Mouse (Mus musculus): ENCODE measurements around the gene Pou3f3. TPM values are rescaled to one million over a fixed set of nuclear protein-coding genes. Genes with fewer than 3 reads are reported as not detected.

The Pou3f3 gene
- total and polyA plus RNA-seq, 3 experiments: not detected

DNA sequence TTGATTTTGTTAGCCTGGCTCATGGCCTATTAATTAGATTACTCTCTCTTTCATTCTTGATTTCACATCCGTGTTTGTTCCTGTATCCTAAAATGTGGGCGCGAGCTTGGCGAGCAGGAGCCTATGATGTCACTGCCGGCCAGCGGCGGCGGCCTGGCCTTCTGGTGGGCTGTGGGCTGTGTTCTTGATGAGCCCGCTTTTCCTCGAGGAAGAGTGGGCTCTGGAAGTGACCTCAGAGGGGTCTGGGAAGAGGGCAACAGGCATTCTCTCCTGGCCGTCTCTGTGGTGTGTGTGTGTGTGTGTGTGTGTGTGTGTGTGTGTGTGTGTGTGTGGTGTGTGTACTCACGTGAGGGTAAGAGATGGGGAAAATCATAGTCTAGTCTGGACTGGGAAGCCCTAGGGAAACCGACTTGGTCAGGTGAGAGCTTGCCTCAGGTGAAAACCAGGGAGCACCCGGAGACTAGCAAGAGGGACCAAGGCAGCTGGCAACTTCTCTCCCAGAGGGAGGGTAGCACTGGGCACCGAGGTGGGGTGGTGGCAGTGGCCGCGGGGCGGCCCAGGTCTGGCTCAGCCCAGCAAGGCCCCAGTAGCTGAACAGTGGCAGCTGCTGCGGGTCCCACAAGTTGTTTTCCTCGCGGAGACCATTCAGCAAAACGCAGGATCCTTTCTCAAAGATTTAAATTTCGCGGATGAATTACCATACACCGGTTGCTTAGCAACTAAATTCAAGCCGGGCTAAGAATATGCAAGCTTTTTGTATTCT lies 8.5 kb downstream of the Pou3f3 start:
- Histone ChIP-seq H3K9me3 (replicated peaks; ENCODE audit: insufficient read depth, low read length) (no peaks in the 10 kb centered on the region), H3K4me3 (ENCODE audit: control insufficient read depth in 1 of 2, insufficient read depth in 1 of 2, low read depth in 2 of 2, low read length in 2 of 2) (no peak overlapping the region), H3K27me3 (ENCODE audit: control insufficient read depth in 1 of 2, insufficient read depth in 2 of 2, low read length in 2 of 2) (no peaks in the 10 kb centered on the region), H3K27ac (ENCODE audit: control insufficient read depth, low read depth, low read length) (no peak overlapping the region), H3K4me1 (ENCODE audit: control insufficient read depth in 1 of 2, insufficient read depth in 2 of 2, low read length in 2 of 2) (no peaks in the 10 kb centered on the region), H3K9ac (ENCODE audit: control insufficient read depth, low read depth, low read length, poor library complexity, severe bottlenecking) (no peak overlapping the region), H3K36me3 (ENCODE audit: control insufficient read depth in 1 of 2, insufficient read depth in 2 of 2, low read length in 2 of 2) (no peaks in the 10 kb centered on the region), H3K79me2 (ENCODE audit: control insufficient read depth, insufficient read depth, low read length, poor library complexity) (no peaks in the 10 kb centered on the region)
- TF ChIP-seq USF2 (IDR thresholded peaks at IDR 0.05; ENCODE audit: borderline replicate concordance in 1 of 2, insufficient read depth in 1 of 2, low read depth in 1 of 2, low read length in 2 of 2) (no peak), SMC3 (IDR thresholded peaks at IDR 0.05; ENCODE audit: low read depth, low read length) (no peak), HCFC1 (IDR thresholded peaks at IDR 0.05; ENCODE audit: low read depth, low read length) (no peak), JUND (IDR thresholded peaks at IDR 0.05; ENCODE audit: low read depth, low read length) (no peak), CHD2 (IDR thresholded peaks at IDR 0.05; ENCODE audit: low read length) (no peak), E2F4 (IDR thresholded peaks at IDR 0.05; ENCODE audit: borderline replicate concordance, low read depth, low read length) (no peak), USF1 (IDR thresholded peaks at IDR 0.05; ENCODE audit: low read depth, low read length) (no peak), MXI1 (IDR thresholded peaks at IDR 0.05; ENCODE audit: low read depth, low read length) (no peak), RAD21 (IDR thresholded peaks at IDR 0.05; ENCODE audit: low read depth, low read length) (no peak), SIN3A (IDR thresholded peaks at IDR 0.05; ENCODE audit: low read length) (no peak), NRF1 (IDR thresholded peaks at IDR 0.05; ENCODE audit: insufficient read depth, low read depth, low read length, poor library complexity, severe bottlenecking) (no peak), MAFK (IDR thresholded peaks at IDR 0.05; ENCODE audit: borderline replicate concordance, low read depth, low read length) (no peak), TAL1 (IDR thresholded peaks at IDR 0.05; ENCODE audit: low read length) (no peak), UBTF (IDR thresholded peaks at IDR 0.05; ENCODE audit: borderline replicate concordance, insufficient read depth, low read depth, low read length) (no peak)
- no peak for DNase-seq (ENCODE audit: low read depth, low spot score)

DNA sequence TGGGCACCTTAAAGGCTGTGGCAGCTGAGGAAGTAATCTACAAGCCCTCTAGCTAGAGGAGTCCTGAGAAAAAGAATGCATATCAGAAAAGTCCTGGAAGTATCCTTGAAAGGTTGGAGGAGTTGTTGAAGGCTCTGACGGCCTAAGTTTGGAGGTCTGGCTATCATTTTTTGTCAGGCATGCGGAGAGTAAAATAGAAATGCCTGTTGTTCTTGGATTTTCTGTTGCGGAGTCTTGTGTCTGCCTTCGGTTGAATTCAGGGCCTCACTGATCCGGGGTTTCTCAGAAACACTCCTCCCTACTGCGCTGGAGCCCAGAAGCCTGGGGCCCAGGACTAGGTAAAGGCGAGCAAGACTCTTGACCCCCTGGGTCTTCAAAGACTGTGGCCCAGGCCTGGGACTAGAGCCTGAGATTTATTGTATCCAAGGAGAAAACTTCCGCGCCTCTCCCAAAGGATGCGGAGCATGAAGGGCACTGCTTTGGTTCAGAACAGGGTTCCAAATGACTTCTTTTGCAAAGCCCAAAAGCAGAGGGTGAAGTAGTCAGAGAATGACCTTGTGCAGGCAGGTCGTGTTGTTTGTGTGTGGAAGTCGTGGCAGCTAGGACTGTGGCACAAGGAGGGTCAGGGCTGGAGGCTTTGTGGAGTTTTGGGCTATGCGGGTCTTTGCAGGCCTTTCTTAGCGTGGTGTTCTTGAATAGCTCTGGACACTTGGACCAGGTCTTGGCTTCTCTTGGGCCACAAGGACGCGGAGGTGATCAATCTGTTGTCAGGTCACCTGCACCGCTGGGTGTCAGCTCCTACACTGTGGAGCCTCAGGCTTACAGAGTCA lies 9.6 kb downstream of the Pou3f3 start:
- Histone ChIP-seq H3K9me3 (replicated peaks; ENCODE audit: insufficient read depth, low read length) (no peaks in the 10 kb centered on the region), H3K36me3 (ENCODE audit: control insufficient read depth in 1 of 2, insufficient read depth in 2 of 2, low read length in 2 of 2) (no peaks in the 10 kb centered on the region), H3K27ac (ENCODE audit: control insufficient read depth, low read depth, low read length) (no peak overlapping the region), H3K4me3 (ENCODE audit: control insufficient read depth in 1 of 2, insufficient read depth in 1 of 2, low read depth in 2 of 2, low read length in 2 of 2) (no peak overlapping the region), H3K9ac (ENCODE audit: control insufficient read depth, low read depth, low read length, poor library complexity, severe bottlenecking) (no peak overlapping the region), H3K79me2 (ENCODE audit: control insufficient read depth, insufficient read depth, low read length, poor library complexity) (no peaks in the 10 kb centered on the region), H3K4me1 (ENCODE audit: control insufficient read depth in 1 of 2, insufficient read depth in 2 of 2, low read length in 2 of 2) (no peaks in the 10 kb centered on the region), H3K27me3 (ENCODE audit: control insufficient read depth in 1 of 2, insufficient read depth in 2 of 2, low read length in 2 of 2) (no peaks in the 10 kb centered on the region)
- no peak for DNase-seq (ENCODE audit: low read depth, low spot score)
- no peak for TF ChIP-seq GABPA (IDR thresholded peaks at IDR 0.05; ENCODE audit: low read depth, low read length)
- TF ChIP-seq E2F4 (IDR thresholded peaks at IDR 0.05; ENCODE audit: borderline replicate concordance, low read depth, low read length): no peak
- no peak for TF ChIP-seq ETS1 (IDR thresholded peaks at IDR 0.05; ENCODE audit: low read depth, low read length)
- no peak for TF ChIP-seq POLR2AphosphoS2 (IDR thresholded peaks at IDR 0.05; ENCODE audit: low read length)
- TF ChIP-seq CHD2 (IDR thresholded peaks at IDR 0.05; ENCODE audit: low read length): no peak
- no peak for TF ChIP-seq TCF12 (IDR thresholded peaks at IDR 0.05; ENCODE audit: low read depth, low read length)
- no peak for TF ChIP-seq JUND (IDR thresholded peaks at IDR 0.05; ENCODE audit: low read depth, low read length)
- TF ChIP-seq ELF1 (IDR thresholded peaks at IDR 0.05; ENCODE audit: low read depth, low read length): no peak
- no peak for TF ChIP-seq TBP (IDR thresholded peaks at IDR 0.05; ENCODE audit: low read depth, low read length)
- no peak for TF ChIP-seq MAZ (IDR thresholded peaks at IDR 0.05; ENCODE audit: low read depth, low read length)
- TF ChIP-seq MAFK (IDR thresholded peaks at IDR 0.05; ENCODE audit: borderline replicate concordance, low read depth, low read length): no peak
- TF ChIP-seq NELFE (IDR thresholded peaks at IDR 0.05; ENCODE audit: low read depth, low read length): no peak
- no peak for TF ChIP-seq CHD1 (IDR thresholded peaks at IDR 0.05; ENCODE audit: low read depth, low read length)
- TF ChIP-seq USF1 (IDR thresholded peaks at IDR 0.05; ENCODE audit: low read depth, low read length): no peak
- no peak for TF ChIP-seq UBTF (IDR thresholded peaks at IDR 0.05; ENCODE audit: borderline replicate concordance, insufficient read depth, low read depth, low read length)
- no peak for TF ChIP-seq SMC3 (IDR thresholded peaks at IDR 0.05; ENCODE audit: low read depth, low read length)
- TF ChIP-seq MXI1 (IDR thresholded peaks at IDR 0.05; ENCODE audit: low read depth, low read length): no peak
